Mouse (Mus musculus) midbrain, embryonic 14.5 days (tissue): Measurements from ENCODE around the gene Per1. TPM values are rescaled to one million over a fixed set of nuclear protein-coding genes. Genes with fewer than 3 reads are reported as not detected.

Experiments used
- ATAC-seq: fragments of 200-750 bp; cut with Nextera tagmentation; 2 replicates; pipeline ENCODE4 v1.8.0; 2017; ENCODE audit warnings: moderate number of reproducible peaks, moderate library complexity; ENCODE audit not compliant: low FRiP score, low TSS enrichment
- DNase-seq: peaks from one replicate; pipeline ENCODE4 v3.0.0-alpha.2; 2015
- H3K27ac ChIP-seq: fragments of 300-500 bp; sonication (generic); replicated peaks from 2 replicates; pipeline ENCODE4 v1.5.1; 2014; ENCODE audit warnings: mild to moderate bottlenecking, low read depth, low read length, moderate library complexity
- H3K27me3 ChIP-seq: fragments of 300-500 bp; sonication (generic); 2 replicates; pipeline ENCODE4 v1.6.1; 2014; ENCODE audit warnings: low read length, control low read depth, mixed read lengths; ENCODE audit not compliant: control insufficient read depth, insufficient read depth
- H3K36me3 ChIP-seq: fragments of 300-500 bp; sonication (generic); 2 replicates; pipeline ENCODE4 v1.6.1; 2014; ENCODE audit warnings: low read length, control low read depth; ENCODE audit not compliant: control insufficient read depth, insufficient read depth
- H3K4me1 ChIP-seq: fragments of 300-500 bp; sonication (generic); 2 replicates; pipeline ENCODE4 v1.6.1; 2014; ENCODE audit warnings: mild to moderate bottlenecking, antibody characterized with exemption, low read length, control low read depth; ENCODE audit not compliant: control insufficient read depth, insufficient read depth
- H3K4me2 ChIP-seq: fragments of 300-500 bp; sonication (generic); 2 replicates; pipeline ENCODE4 v1.6.1; 2014; ENCODE audit warnings: mild to moderate bottlenecking, low read length, moderate library complexity
- H3K4me3 ChIP-seq: fragments of 300-500 bp; sonication (generic); replicated peaks from 2 replicates; pipeline ENCODE4 v1.5.1; 2014; ENCODE audit warnings: low read depth, low read length
- H3K9ac ChIP-seq: fragments of 300-500 bp; sonication (generic); replicated peaks from 2 replicates; pipeline ENCODE4 v1.6.1; 2014; ENCODE audit warnings: mild to moderate bottlenecking, low read length, moderate library complexity
- H3K9me3 ChIP-seq: fragments of 300-500 bp; sonication (generic); 2 replicates; pipeline ENCODE4 v1.6.1; 2016; ENCODE audit warnings: low read length, control low read depth, mixed read lengths; ENCODE audit not compliant: control insufficient read depth
- WGBS: fragments of 180-500 bp; shearing (Covaris S2); extraction: QIAGEN DNeasy Blood & Tissue Kit; methylation state at CpG from one replicate; pipeline ENCODE4 v1.1.7; 2014; 5-methylcytosine and 5-hydroxymethylcytosine counted together
- polyA plus RNA-seq: library from polyadenylated mRNA; unstranded; fragments of >200 nt; fragmentation: Nextera tagmentation; extraction: Ambion mirVana; gene quantifications from 2 replicates; pipeline ENCODE4 v1.2.1, GENCODE M21; 2014

Per1 gene
- polyA plus RNA-seq, 1 experiment from 2014 or later, result 13.1 TPM

DNA sequence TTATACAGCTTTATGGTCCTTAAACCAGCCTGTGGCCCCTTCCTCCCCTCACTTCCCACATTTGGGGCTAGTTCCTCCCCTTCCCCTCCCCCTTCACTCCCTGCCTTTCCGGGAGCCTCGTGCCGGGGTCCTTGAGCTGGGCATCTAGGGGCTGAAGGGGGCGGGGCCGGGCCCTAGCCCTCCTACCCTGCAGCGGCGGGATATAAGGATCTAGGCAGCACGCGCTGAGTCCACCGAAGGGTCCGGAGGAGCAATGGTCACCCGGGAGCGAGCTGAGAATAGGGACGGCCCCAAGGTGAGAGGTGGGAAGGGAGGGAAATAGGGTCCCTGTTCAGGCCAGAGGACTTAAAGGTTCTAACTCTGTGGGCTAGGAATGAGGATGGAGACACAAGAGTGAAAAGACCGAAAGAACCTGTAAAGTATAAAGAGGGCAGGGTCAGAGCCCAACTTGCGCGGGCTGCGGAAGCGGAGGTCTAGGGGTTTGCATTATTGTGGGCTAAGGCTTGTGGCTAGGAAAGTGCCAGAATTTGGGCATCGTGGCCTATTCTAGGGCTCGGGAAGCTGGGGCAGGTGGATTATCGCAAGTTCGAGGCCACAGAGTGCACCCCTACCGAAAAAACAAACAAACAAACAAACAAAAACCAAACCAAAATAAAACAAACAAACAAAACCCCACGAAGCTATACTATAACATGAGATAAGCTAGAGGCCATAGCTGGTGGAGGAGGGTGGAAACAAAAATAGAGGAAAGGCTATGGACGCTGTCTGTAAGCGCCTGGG, 25.4 kb downstream of the Per1 start, which contains the start of gene Hes7:
TSS of gene Hes7 (plus strand) at position 184 of the 780 bp plus-strand sequence.
- H3K4me2 ChIP-seq, result peak within 1 kb of the TSS; percentile 82
- H3K36me3 ChIP-seq, result no peaks in the 10 kb centered on the region
- no peak within 1 kb of the TSS for H3K27ac ChIP-seq
- H3K9me3 ChIP-seq, result no peaks in the 10 kb centered on the region
- ATAC-seq (no peak), DNase-seq (peak; percentile 38)
- peaks cover 27% of the 10 kb centered on the region for H3K4me1 ChIP-seq
- peak within 1 kb of the TSS; percentile 67; the same call in 1 of the 2 replicates for H3K9ac ChIP-seq
- 2% methylated on average over 27 of the region's 27 CpGs for WGBS
- peaks cover 4% of the 10 kb centered on the region; the same call in 1 of the 2 replicates for H3K27me3 ChIP-seq
- H3K4me3 ChIP-seq, result peak within 1 kb of the TSS; percentile 69

DNA sequence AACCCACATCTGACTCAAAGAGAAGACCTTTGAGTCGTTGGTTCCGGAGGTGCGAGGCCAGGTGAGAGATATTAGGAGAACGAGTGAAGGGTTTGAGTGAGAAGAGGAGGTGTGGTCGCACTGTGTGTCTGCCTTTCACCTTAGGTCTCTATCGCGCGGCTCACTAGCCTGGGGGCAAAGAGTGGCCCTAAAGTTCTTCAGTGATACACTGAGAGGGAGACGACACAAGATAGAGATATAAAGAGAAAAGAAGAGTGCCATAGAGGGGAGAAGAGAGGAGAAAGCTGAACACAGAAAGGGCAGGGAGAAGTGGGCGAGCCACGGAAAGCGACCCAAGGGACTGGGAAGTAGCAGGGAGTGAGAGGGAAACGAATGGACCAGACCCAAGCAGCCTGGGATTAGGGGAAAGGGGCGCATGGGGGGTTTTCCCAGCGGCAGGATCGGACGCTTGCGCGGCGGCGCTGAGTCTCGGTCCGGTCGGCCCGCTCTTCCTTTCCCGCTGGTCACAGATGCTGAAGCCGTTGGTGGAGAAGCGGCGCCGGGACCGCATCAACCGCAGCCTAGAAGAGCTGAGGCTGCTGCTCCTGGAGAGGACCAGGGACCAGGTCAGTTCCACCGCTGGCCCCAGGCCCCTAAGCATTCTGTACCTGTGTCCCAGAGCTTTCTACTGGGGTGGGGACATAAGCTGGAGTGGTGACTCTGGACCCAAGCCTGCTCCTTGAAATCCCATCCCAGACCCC, 26.2 kb downstream of the Per1 start:
- WGBS, result under 1% methylated on average over 33 of the region's 33 CpGs
- no peak for ATAC-seq
- Histone ChIP-seq H3K9me3 (no peaks in the 10 kb centered on the region), H3K9ac (peak overlapping the region; percentile 67; the same call in 1 of the 2 replicates), H3K4me3 (peak overlapping the region; percentile 69), H3K4me2 (peak overlapping the region; percentile 74), H3K27me3 (peaks cover 4% of the 10 kb centered on the region; the same call in 1 of the 2 replicates), H3K4me1 (peaks cover 29% of the 10 kb centered on the region), H3K36me3 (no peaks in the 10 kb centered on the region), H3K27ac (no peak overlapping the region)
- DNase-seq, result peak; percentile 56

DNA sequence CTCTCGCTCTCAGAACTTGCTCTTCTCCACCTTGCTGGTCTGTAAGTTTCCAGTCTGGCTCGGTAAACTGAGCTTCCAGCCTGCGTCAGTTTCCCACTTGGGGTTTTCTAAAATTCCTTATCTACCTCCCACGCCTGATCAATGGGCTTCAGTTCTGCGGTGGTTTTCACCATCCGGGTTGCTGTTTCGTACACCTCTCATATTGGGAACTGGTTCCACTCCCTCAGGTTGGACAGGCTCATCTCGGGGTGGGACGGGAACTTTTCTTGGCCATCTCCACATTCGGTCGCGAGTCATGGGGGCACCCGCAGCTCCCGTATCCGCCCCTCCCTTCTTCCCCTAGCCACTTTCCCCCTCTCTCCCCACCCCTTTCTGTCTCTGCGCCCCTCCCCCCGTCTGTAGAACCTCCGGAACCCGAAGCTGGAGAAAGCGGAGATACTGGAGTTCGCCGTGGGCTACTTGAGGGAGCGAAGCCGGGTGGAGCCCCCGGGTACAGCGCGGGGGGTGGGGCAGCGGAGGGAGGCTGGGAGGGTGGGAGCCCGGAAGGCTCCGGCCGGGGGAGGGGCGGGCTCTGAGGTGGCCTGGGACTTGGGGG, 26.8 kb downstream of the Per1 start:
- Histone ChIP-seq H3K27ac (peak overlapping the region; percentile 70; the same call in 1 of the 2 replicates), H3K4me2 (peak overlapping the region; percentile 74), H3K4me3 (peak overlapping the region; percentile 69), H3K27me3 (peaks cover 4% of the 10 kb centered on the region; the same call in 1 of the 2 replicates), H3K9me3 (no peaks in the 10 kb centered on the region), H3K4me1 (peaks cover 30% of the 10 kb centered on the region), H3K9ac (peak overlapping the region; percentile 67), H3K36me3 (no peaks in the 10 kb centered on the region)
- WGBS, result under 1% methylated on average over 31 of the region's 32 CpGs
- DNase-seq, result peak; percentile 72
- ATAC-seq, result no peak

DNA sequence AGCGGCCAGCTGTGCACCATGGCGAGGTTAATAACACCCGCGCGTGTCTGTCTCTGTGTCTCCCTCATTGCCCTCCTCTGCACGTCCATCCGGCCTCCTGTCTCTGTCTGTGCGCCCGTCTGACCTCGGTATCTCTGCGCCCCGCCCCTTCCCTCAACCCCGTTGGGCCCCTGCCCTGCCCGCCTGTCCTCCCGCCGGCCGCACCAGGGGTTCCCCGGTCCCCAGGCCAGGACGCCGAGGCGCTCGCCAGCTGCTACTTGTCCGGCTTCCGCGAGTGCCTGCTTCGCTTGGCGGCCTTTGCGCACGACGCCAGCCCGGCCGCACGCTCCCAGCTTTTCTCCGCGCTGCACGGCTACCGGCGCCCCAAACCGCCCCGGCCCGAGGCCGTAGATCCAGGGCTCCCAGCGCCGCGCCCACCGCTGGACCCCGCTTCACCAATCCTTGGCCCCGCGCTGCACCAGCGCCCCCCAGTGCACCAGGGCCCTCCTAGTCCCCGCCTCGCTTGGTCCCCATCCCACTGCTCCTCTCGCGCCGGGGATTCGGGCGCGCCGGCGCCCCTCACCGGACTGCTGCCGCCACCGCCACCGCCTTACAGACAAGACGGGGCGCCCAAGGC, 27.4 kb downstream of the Per1 start, which contains the start of gene 9130213A22Rik:
TSS of gene 9130213A22Rik (minus strand) at position 254 of the 616 bp plus-strand sequence.
- DNase-seq (peak; percentile 90), ATAC-seq (peak; percentile 72)
- H3K4me3 ChIP-seq, result peak within 1 kb of the TSS; percentile 69
- H3K9me3 ChIP-seq, result no peaks in the 10 kb centered on the region
- H3K27ac ChIP-seq, result peak within 1 kb of the TSS; percentile 70
- peaks cover 26% of the 10 kb centered on the region for H3K4me1 ChIP-seq
- WGBS, result under 1% methylated on average over 62 of the region's 66 CpGs
- no peaks in the 10 kb centered on the region for H3K36me3 ChIP-seq
- peak within 1 kb of the TSS; percentile 67 for H3K9ac ChIP-seq
- peaks cover 4% of the 10 kb centered on the region; the same call in 1 of the 2 replicates for H3K27me3 ChIP-seq
- H3K4me2 ChIP-seq, result peak within 1 kb of the TSS; percentile 74

DNA sequence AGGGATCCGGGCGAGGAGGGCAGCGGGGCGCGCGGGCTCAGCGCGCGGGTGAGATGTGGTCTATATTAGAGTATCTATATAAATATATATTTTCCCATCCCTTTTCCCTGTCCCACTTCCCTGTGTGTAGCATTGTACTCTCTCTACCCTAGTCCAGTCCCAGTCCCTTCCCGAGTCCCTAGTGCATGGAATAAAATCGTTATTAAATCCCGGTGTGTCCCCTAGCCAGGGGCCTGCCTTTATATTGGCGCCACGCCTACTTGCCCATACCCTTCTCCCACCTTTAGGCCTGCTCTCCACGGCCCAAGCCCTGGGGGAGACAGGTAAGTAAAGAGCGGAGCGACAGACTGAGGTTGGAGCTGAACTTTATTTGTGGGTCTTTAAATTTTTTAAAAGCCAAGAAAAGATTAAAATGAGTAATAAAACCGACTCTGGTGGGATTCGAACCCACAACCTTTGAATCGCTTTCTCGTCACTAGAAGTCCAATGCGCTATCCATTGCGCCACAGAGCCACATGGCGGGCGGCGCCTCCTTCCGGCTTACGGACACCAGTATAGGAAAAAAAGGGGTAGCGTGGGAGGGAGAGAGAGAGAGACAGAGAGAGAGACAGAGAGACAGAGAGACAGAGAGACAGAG, 28.2 kb downstream of the Per1 start:
- under 1% methylated on average over 29 of the region's 29 CpGs for WGBS
- no peaks in the 10 kb centered on the region for H3K9me3 ChIP-seq
- peak; percentile 93 for DNase-seq
- peak overlapping the region; percentile 70 for H3K27ac ChIP-seq
- peak overlapping the region; percentile 67 for H3K9ac ChIP-seq
- peak; percentile 6; the same call in 1 of the 2 replicates for ATAC-seq
- H3K4me2 ChIP-seq, result peak overlapping the region; percentile 74
- H3K4me1 ChIP-seq, result peaks cover 23% of the 10 kb centered on the region
- peaks cover 4% of the 10 kb centered on the region; the same call in 1 of the 2 replicates for H3K27me3 ChIP-seq
- H3K4me3 ChIP-seq, result peak overlapping the region; percentile 69
- no peaks in the 10 kb centered on the region for H3K36me3 ChIP-seq

DNA sequence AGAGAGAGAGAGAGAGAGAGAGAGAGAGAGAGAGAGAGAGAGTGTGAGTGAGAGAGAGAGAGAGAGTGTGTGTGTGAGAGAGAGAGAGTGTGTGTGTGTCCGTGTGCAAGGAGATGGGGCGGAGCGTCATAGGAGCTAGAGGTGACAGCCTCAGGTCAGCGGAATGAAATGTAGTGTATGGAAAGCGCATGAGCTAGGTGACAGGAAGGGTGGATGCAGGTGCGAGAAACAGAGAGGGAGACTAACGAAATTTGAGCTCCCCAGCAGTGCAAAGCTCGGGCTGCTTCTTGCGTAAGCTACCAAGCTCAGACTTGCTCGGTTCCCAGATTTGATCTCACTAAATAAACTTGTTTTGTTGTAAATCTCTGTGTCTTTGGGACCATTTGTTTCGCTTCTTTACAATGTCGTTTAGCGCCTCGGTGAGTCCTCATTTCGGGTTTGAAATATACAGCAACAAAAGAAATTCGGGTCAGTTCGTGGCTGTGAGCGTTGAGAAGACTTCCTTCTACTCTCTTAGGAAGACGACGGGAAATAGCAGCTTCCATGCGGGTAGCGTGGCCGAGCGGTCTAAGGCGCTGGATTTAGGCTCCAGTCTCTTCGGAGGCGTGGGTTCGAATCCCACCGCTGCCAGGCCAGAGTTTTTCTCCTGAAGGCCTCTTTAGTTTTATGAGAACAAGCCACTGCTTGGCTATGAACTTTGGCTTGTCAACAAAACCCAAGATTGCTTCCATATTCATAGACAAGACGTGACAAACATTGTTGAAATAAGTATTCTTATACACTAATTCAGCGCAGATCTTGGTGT, 28.9 kb downstream of the Per1 start:
- H3K9ac ChIP-seq, result peak overlapping the region; percentile 32
- peaks cover 22% of the 10 kb centered on the region for H3K4me1 ChIP-seq
- peak overlapping the region; percentile 62 for H3K27ac ChIP-seq
- DNase-seq, result peak; percentile 95
- ATAC-seq, result peak; percentile 66
- peak overlapping the region; percentile 74 for H3K4me2 ChIP-seq
- H3K9me3 ChIP-seq, result no peaks in the 10 kb centered on the region
- WGBS, result under 1% methylated on average over 31 of the region's 31 CpGs
- peak overlapping the region; percentile 69 for H3K4me3 ChIP-seq
- no peaks in the 10 kb centered on the region for H3K36me3 ChIP-seq
- peaks cover 4% of the 10 kb centered on the region; the same call in 1 of the 2 replicates for H3K27me3 ChIP-seq

DNA sequence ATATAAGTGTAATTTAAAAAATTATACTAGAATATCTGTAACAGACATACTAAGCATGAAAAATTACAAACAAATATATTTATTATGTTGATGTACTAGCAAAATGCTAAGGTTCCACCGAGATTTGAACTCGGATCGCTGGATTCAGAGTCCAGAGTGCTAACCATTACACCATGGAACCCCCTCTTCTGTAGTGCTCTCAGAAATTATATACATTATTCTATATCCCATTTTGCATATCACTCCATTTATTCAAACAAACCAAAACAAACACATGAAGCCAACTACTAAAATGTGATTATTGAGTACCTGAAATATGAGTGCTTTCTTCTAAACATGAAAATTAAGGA, 29.5 kb downstream of the Per1 start:
- DNase-seq (peak; percentile 91), ATAC-seq (peak; percentile 60)
- Histone ChIP-seq H3K4me2 (peak overlapping the region; percentile 74), H3K27me3 (peaks cover 4% of the 10 kb centered on the region; the same call in 1 of the 2 replicates), H3K4me3 (peak overlapping the region; percentile 69), H3K9me3 (no peaks in the 10 kb centered on the region), H3K4me1 (peaks cover 16% of the 10 kb centered on the region), H3K36me3 (no peaks in the 10 kb centered on the region), H3K9ac (no peak overlapping the region), H3K27ac (no peak overlapping the region)
- under 1% methylated on average over 3 of the region's 3 CpGs for WGBS
